Mouse (Mus musculus) hindbrain, embryonic 15.5 days (tissue): ENCODE data around the gene Foxe1. TPM values are rescaled to one million over a fixed set of nuclear protein-coding genes. Genes with fewer than 3 reads are reported as not detected.

Source experiments
- ATAC-seq: fragments of 200-750 bp; cut with Nextera tagmentation; 2 replicates; pipeline ENCODE4 v1.8.0; 2017; ENCODE audit warnings: low read depth, moderate number of reproducible peaks, moderate TSS enrichment; ENCODE audit not compliant: low FRiP score
- H3K27ac ChIP-seq: fragments of 300-500 bp; sonication (generic); replicated peaks from 2 replicates; pipeline ENCODE4 v1.5.1; 2015; ENCODE audit warnings: mild to moderate bottlenecking, inconsistent platforms
- H3K27me3 ChIP-seq: fragments of 300-500 bp; sonication (generic); 2 replicates; pipeline ENCODE4 v1.6.1; 2015; ENCODE audit warnings: control low read depth, inconsistent platforms
- H3K36me3 ChIP-seq: fragments of 300-500 bp; sonication (generic); 2 replicates; pipeline ENCODE4 v1.6.1; 2015; ENCODE audit warnings: control low read depth, inconsistent platforms
- H3K4me1 ChIP-seq: fragments of 300-500 bp; sonication (generic); replicated peaks from 2 replicates; pipeline ENCODE4 v1.6.1; 2015; ENCODE audit warnings: control low read depth, inconsistent platforms
- H3K4me2 ChIP-seq: fragments of 300-500 bp; sonication (generic); 2 replicates; pipeline ENCODE4 v1.6.1; 2015; ENCODE audit warnings: moderate library complexity, mild to moderate bottlenecking, inconsistent platforms
- H3K4me3 ChIP-seq: fragments of 300-500 bp; sonication (generic); 2 replicates; pipeline ENCODE4 v1.5.1; 2015; ENCODE audit warnings: mild to moderate bottlenecking, inconsistent platforms
- H3K9ac ChIP-seq: fragments of 300-500 bp; sonication (generic); 2 replicates; pipeline ENCODE4 v1.6.1; 2015; ENCODE audit warnings: inconsistent platforms
- H3K9me3 ChIP-seq: fragments of 300-500 bp; sonication (generic); 2 replicates; pipeline ENCODE4 v1.6.1; 2016; ENCODE audit warnings: control low read depth, inconsistent platforms
- WGBS: fragments of 180-500 bp; shearing (Covaris S2); methylation state at CpG from one replicate; pipeline ENCODE4 v1.1.7; 2015; 5-methylcytosine and 5-hydroxymethylcytosine counted together
- polyA plus RNA-seq: library from polyadenylated mRNA; unstranded; fragments of >200 nt; fragmentation: Nextera tagmentation; extraction: Ambion mirVana; gene quantifications from 2 replicates; pipeline ENCODE4 v1.2.1, GENCODE M21; 2015

The Foxe1 gene
- polyA plus RNA-seq, 1 experiment from 2014 or later, result not detected

GRCm38 (mm10) chr4:46349530-46349929, 6.1 kb downstream of the Foxe1 start:
- Histone ChIP-seq H3K4me2 (no peak overlapping the region), H3K4me1 (peaks cover 1% of the 10 kb centered on the region), H3K9me3 (no peaks in the 10 kb centered on the region), H3K27ac (no peak overlapping the region), H3K27me3 (peaks cover 84% of the 10 kb centered on the region), H3K36me3 (no peaks in the 10 kb centered on the region), H3K4me3 (no peak overlapping the region), H3K9ac (no peak overlapping the region)
- no peak for ATAC-seq
- WGBS, result 48% methylated on average over 5 of the region's 5 CpGs

DNA sequence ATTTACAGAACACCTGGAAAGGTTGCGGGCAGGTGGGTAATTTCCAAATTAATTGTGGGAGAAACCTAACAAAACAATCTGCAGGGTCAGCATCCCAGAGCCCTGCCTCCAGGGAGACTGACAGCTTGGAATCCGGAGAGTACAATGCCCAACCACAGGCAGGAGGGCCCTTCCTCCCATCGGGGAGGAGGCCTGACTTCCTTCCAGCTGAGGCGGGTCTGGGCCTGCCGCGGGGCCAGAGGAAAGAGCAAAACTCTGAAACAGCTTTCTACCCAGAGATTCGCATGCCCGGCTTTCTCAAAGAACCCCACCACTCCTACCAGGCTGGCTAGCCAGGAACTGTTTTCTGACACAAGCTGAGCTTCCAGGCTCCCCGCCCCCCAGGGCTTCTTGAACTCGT, 9.6 kb downstream of the Foxe1 start:
- no peak overlapping the region for H3K4me2 ChIP-seq
- no peaks in the 10 kb centered on the region for H3K4me1 ChIP-seq
- 9% methylated on average over 10 of the region's 10 CpGs for WGBS
- peaks cover 67% of the 10 kb centered on the region for H3K27me3 ChIP-seq
- no peak overlapping the region for H3K4me3 ChIP-seq
- no peaks in the 10 kb centered on the region for H3K36me3 ChIP-seq
- ATAC-seq, result no peak
- H3K27ac ChIP-seq, result no peak overlapping the region
- no peaks in the 10 kb centered on the region for H3K9me3 ChIP-seq
- H3K9ac ChIP-seq, result no peak overlapping the region

- Histone ChIP-seq H3K36me3 (no peaks in the 10 kb centered on the region), H3K4me2 (no peak overlapping the region), H3K4me3 (no peak overlapping the region), H3K9ac (no peak overlapping the region), H3K4me1 (no peaks in the 10 kb centered on the region), H3K27ac (no peak overlapping the region), H3K9me3 (no peaks in the 10 kb centered on the region), H3K27me3 (peaks cover 34% of the 10 kb centered on the region)
- WGBS, result 53% methylated on average over 12 of the region's 12 CpGs
- no peak for ATAC-seq
Observed at GRCm38 (mm10) chr4:46356351-46357133, 13.1 kb downstream of the Foxe1 start.

DNA sequence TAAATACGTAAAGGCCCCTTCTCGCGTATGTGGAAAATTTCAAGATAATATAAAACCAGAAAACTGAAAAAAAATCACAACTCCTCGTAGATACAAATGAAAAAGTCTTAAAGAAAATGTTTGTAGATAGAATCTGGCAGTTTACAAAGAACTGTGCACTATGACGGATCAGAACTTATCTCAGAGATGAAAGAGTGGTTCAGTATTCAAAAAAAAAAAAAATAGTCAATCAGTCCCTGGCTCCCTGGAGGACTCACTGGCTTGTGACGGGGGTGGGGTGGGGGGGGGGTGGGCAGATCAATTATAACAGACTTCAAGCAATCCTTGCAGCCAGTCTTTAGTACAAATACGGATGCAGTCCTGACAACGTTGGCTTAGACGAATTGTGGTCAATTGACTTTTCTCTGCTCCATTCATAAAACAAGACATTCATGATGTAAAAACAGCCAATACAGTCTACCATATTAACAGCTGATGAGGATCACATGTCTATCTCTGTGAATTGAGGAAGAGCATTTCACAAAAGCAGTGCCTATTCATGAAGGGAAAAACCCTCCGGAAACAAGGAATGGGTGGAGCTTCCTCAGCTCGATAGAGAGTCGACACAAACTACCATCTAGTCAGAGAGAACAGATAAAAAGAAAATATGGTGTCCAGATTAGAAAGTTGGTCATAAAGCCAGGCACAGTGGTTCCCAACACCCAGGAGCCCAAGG, 16.3 kb downstream of the Foxe1 start:
- Histone ChIP-seq H3K27ac (no peak overlapping the region), H3K36me3 (no peaks in the 10 kb centered on the region), H3K4me3 (no peak overlapping the region), H3K4me2 (no peak overlapping the region), H3K4me1 (no peaks in the 10 kb centered on the region), H3K27me3 (peaks cover 15% of the 10 kb centered on the region; the same call in 1 of the 2 replicates), H3K9ac (no peak overlapping the region), H3K9me3 (no peaks in the 10 kb centered on the region)
- 76% methylated on average over 12 of the region's 12 CpGs for WGBS
- no peak for ATAC-seq

GRCm38 (mm10) chr4:46361258-46361657, 17.8 kb downstream of the Foxe1 start:
- no peaks in the 10 kb centered on the region for H3K36me3 ChIP-seq
- H3K4me3 ChIP-seq, result no peak overlapping the region
- H3K27ac ChIP-seq, result no peak overlapping the region
- H3K9ac ChIP-seq, result no peak overlapping the region
- ATAC-seq, result no peak
- 73% methylated on average over 5 of the region's 5 CpGs for WGBS
- H3K4me2 ChIP-seq, result no peak overlapping the region
- no peaks in the 10 kb centered on the region for H3K9me3 ChIP-seq
- no peaks in the 10 kb centered on the region for H3K4me1 ChIP-seq
- H3K27me3 ChIP-seq, result peaks cover 5% of the 10 kb centered on the region; the same call in 1 of the 2 replicates

- Histone ChIP-seq H3K9ac (no peak overlapping the region), H3K4me3 (no peak overlapping the region), H3K27me3 (0 out of 2 replicates have a peak, but pooled peaks cover 2% of the 10 kb centered on the region), H3K4me1 (no peaks in the 10 kb centered on the region; the same call in 1 of the 2 replicates), H3K9me3 (no peaks in the 10 kb centered on the region), H3K4me2 (no peak overlapping the region), H3K27ac (no peak overlapping the region), H3K36me3 (no peaks in the 10 kb centered on the region)
- 82% methylated on average over 2 of the region's 2 CpGs for WGBS
- ATAC-seq, result no peak
Observed at GRCm38 (mm10) chr4:46364360-46364759, 21.0 kb downstream of the Foxe1 start.

GRCm38 (mm10) chr4:46367487-46367959, 24.1 kb downstream of the Foxe1 start:
- no peak overlapping the region for H3K4me3 ChIP-seq
- H3K27me3 ChIP-seq, result peaks cover 6% of the 10 kb centered on the region; the same call in 1 of the 2 replicates
- H3K27ac ChIP-seq, result no peak overlapping the region
- H3K4me1 ChIP-seq, result peaks cover 3% of the 10 kb centered on the region; the same call in 1 of the 2 replicates
- no peaks in the 10 kb centered on the region for H3K36me3 ChIP-seq
- peak overlapping the region; percentile 15; the same call in 1 of the 2 replicates for H3K4me2 ChIP-seq
- 18% methylated on average over 12 of the region's 12 CpGs for WGBS
- H3K9ac ChIP-seq, result no peak overlapping the region
- H3K9me3 ChIP-seq, result no peaks in the 10 kb centered on the region
- no peak for ATAC-seq

DNA sequence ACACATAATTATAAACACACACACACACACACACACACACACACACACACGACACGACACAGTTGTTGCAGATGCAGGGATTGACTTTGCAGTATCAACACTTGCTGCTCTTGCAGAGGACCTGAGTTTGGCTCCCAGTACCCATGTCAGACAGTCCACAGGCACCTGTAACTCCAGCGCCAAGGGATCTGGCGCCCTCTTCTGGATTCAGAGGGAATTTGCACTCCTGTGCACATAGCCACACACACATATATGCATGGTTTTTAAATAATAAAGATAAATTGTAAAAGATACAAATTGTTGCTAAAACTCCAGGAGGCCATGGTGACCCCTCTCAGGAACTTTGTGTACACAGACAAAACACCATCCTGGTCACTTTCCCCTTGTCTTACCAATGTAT, 25.7 kb downstream of the Foxe1 start:
- Histone ChIP-seq H3K9me3 (no peaks in the 10 kb centered on the region), H3K27me3 (peaks cover 6% of the 10 kb centered on the region; the same call in 1 of the 2 replicates), H3K4me2 (no peak overlapping the region), H3K4me3 (no peak overlapping the region), H3K4me1 (peaks cover 3% of the 10 kb centered on the region; the same call in 1 of the 2 replicates), H3K27ac (no peak overlapping the region), H3K9ac (no peak overlapping the region), H3K36me3 (no peaks in the 10 kb centered on the region)
- WGBS, result 65% methylated on average over 4 of the region's 4 CpGs
- ATAC-seq, result no peak

- Histone ChIP-seq H3K4me2 (no peak overlapping the region), H3K27ac (no peak overlapping the region), H3K9me3 (no peaks in the 10 kb centered on the region), H3K9ac (no peak overlapping the region), H3K27me3 (peaks cover 6% of the 10 kb centered on the region; the same call in 1 of the 2 replicates), H3K36me3 (no peaks in the 10 kb centered on the region), H3K4me3 (no peak overlapping the region), H3K4me1 (peaks cover 3% of the 10 kb centered on the region; the same call in 1 of the 2 replicates)
- no peak for ATAC-seq
- 61% methylated on average over 6 of the region's 6 CpGs for WGBS
Observed at GRCm38 (mm10) chr4:46370406-46370805, 27.0 kb downstream of the Foxe1 start.

- Histone ChIP-seq H3K4me2 (peak overlapping the region; percentile 40), H3K27me3 (peaks cover 6% of the 10 kb centered on the region; the same call in 1 of the 2 replicates), H3K9me3 (no peaks in the 10 kb centered on the region), H3K27ac (no peak overlapping the region), H3K4me3 (no peak overlapping the region), H3K9ac (no peak overlapping the region), H3K36me3 (no peaks in the 10 kb centered on the region), H3K4me1 (peaks cover 3% of the 10 kb centered on the region; the same call in 1 of the 2 replicates)
- WGBS, result 7% methylated on average over 19 of the region's 19 CpGs
- ATAC-seq, result peak; percentile 69
Observed at GRCm38 (mm10) chr4:46371030-46371429, 27.6 kb downstream of the Foxe1 start.

- Histone ChIP-seq H3K36me3 (peaks cover 20% of the 10 kb centered on the region), H3K9ac (peak overlapping the region; percentile 42; the same call in 1 of the 2 replicates), H3K4me2 (peak overlapping the region; percentile 66), H3K9me3 (no peaks in the 10 kb centered on the region), H3K27ac (no peak overlapping the region), H3K4me3 (peak overlapping the region; percentile 41), H3K27me3 (peaks cover 4% of the 10 kb centered on the region; the same call in 1 of the 2 replicates), H3K4me1 (peaks cover 3% of the 10 kb centered on the region; the same call in 1 of the 2 replicates)
- WGBS, result 54% methylated on average over 6 of the region's 6 CpGs
- no peak for ATAC-seq
Observed at GRCm38 (mm10) chr4:46374455-46374854, 31.0 kb downstream of the Foxe1 start.
